Comparison of ENCODE assay signal across 15 mouse cellular contexts in the genomic region with DNA sequence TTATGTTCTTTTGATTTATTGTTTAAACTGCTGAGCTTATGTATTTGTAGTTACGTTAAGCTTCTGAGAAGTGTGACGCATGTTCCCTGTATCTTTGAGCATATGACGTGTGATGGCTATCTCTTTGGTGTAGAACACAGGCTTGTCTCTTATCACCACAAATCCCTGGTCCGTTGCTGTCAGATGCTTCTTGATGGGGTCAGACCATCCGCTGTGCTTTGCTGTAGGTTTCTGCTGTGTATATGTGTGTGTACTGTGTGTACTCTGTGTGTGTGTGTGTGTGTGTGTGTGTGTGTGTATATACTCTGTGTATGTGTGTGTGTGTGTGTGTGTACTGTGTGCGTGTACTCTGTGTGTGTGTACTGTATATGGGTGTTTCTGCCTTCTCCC.
"Had no signal": no experiment of that assay in that cellular context is flagged by ENCODE, and none has a peak within 500 bp of the region (broad histone marks: within the 10 kb centered on the region; RNA-seq: fewer than 3 reads in every experiment).

No protein-coding gene starts in this region.

- H3K4me1 ChIP-seq: megakaryocyte, embryonic 14.5 days had no signal

- H3K4me3 ChIP-seq: limb, embryonic 12.5 days; megakaryocyte, embryonic 14.5 days; stomach, embryonic 15.5 days had no signal

- DNase-seq: kidney, adult 8-10 months; kidney, postnatal 36 days; layer of hippocampus, adult 9-11 months; layer of hippocampus, postnatal 36 days; lung, adult 2 months; right cerebral cortex, postnatal 14 days; thymus, postnatal 4 days had no signal

- H3K27me3 ChIP-seq: limb, embryonic 12.5 days; stomach, embryonic 15.5 days had no signal

- H3K9me3 ChIP-seq: stomach, embryonic 15.5 days had no signal

- H3K27ac ChIP-seq: kidney, postnatal 0 days; limb, embryonic 12.5 days; liver, embryonic 14.5 days had no signal

- H3K4me2 ChIP-seq: limb, embryonic 12.5 days; stomach, embryonic 15.5 days had no signal

- ATAC-seq: inflammation-experienced regulatory T-cells, adult 6 months; intestine, postnatal 0 days; midbrain, embryonic 16.5 days had no signal

- H3K36me3 ChIP-seq: limb, embryonic 12.5 days; stomach, embryonic 15.5 days had no signal

- H3K9ac ChIP-seq: limb, embryonic 12.5 days; liver, embryonic 14.5 days; stomach, embryonic 15.5 days had no signal
